Mouse (Mus musculus): Measurements from ENCODE around the gene Tmem201. TPM values are rescaled to one million over a fixed set of nuclear protein-coding genes. Genes with fewer than 3 reads are reported as not detected.
A peak's percentile ranks its signal among the peaks of the same experiment; 100 is the strongest.

Tmem201 gene
- polyA plus RNA-seq, 1 experiment from 2014 or later = 20.7 TPM

DNA sequence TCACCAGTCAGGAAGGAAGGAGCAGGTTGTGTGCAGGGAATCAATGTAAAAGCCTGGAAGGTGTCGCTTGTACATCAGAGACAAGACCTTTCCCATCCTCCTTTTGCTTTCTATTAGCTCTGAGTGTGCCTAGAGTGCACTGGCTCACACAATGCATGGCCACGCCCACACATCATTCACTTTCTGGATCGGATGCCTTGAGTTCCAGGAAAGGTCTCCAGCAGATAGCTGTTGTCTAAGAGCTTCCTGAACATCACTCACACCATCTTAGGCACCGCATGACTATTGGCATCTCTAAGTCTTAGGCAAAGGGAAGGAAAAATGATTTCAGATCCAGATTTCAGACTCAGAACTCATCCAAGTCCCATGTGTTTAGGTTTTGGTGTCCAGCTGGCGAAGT, 1.6 kb upstream of the Tmem201 start:
- peaks cover 18% of the 10 kb centered on the region; the same call in 1 of the 2 replicates for H3K36me3 ChIP-seq (ENCODE audit: control insufficient read depth, insufficient read depth, low read length)
- no peaks in the 10 kb centered on the region for H3K27me3 ChIP-seq (replicated peaks; ENCODE audit: control insufficient read depth, insufficient read depth, low read length)
- no peak overlapping the region for H3K4me3 ChIP-seq (ENCODE audit: low read depth, low read length)
- ATAC-seq (ENCODE audit: low read depth) (no peak), DNase-seq (ENCODE audit: low spot score) (no peak)
- no peak overlapping the region for H3K27ac ChIP-seq (replicated peaks; ENCODE audit: low read depth, low read length)
- H3K9ac ChIP-seq (ENCODE audit: low read depth, low read length) = no peak overlapping the region
- peaks cover 18% of the 10 kb centered on the region for H3K4me1 ChIP-seq (ENCODE audit: control insufficient read depth, insufficient read depth, low read length)
- no peak overlapping the region for H3K4me2 ChIP-seq (ENCODE audit: low read depth, low read length)
- H3K9me3 ChIP-seq (ENCODE audit: control insufficient read depth, low read length) = no peaks in the 10 kb centered on the region
- WGBS = 74% methylated on average over 5 of the region's 5 CpGs

- DNase-seq (ENCODE audit: low spot score) (no peak), ATAC-seq (ENCODE audit: low read depth) (no peak)
- Histone ChIP-seq H3K4me2 (ENCODE audit: low read depth, low read length) (peak overlapping the region; percentile 87), H3K9me3 (ENCODE audit: control insufficient read depth, low read length) (no peaks in the 10 kb centered on the region), H3K9ac (ENCODE audit: low read depth, low read length) (peak overlapping the region; percentile 77), H3K27ac (replicated peaks; ENCODE audit: low read depth, low read length) (no peak overlapping the region), H3K4me1 (ENCODE audit: control insufficient read depth, insufficient read depth, low read length) (peaks cover 30% of the 10 kb centered on the region), H3K27me3 (replicated peaks; ENCODE audit: control insufficient read depth, insufficient read depth, low read length) (no peaks in the 10 kb centered on the region), H3K36me3 (ENCODE audit: control insufficient read depth, insufficient read depth, low read length) (peaks cover 8% of the 10 kb centered on the region; the same call in 1 of the 2 replicates), H3K4me3 (ENCODE audit: low read depth, low read length) (peak overlapping the region; percentile 72)
- WGBS = 16% methylated on average over 3 of the region's 4 CpGs
Observed at GRCm38 (mm10) chr4:149736581-149736980, 1.3 kb downstream of the Tmem201 start.

- no peaks in the 10 kb centered on the region for H3K27me3 ChIP-seq (replicated peaks; ENCODE audit: control insufficient read depth, insufficient read depth, low read length)
- 71% methylated on average over 5 of the region's 5 CpGs for WGBS
- no peaks in the 10 kb centered on the region for H3K9me3 ChIP-seq (ENCODE audit: control insufficient read depth, low read length)
- ATAC-seq (ENCODE audit: low read depth) = no peak
- no peak overlapping the region for H3K4me3 ChIP-seq (ENCODE audit: low read depth, low read length)
- peaks cover 30% of the 10 kb centered on the region for H3K4me1 ChIP-seq (ENCODE audit: control insufficient read depth, insufficient read depth, low read length)
- peaks cover 11% of the 10 kb centered on the region for H3K36me3 ChIP-seq (ENCODE audit: control insufficient read depth, insufficient read depth, low read length)
- 0 out of 2 replicates have a peak overlapping the region, but pooled peaks have one; percentile 40 for H3K9ac ChIP-seq (ENCODE audit: low read depth, low read length)
- no peak for DNase-seq (ENCODE audit: low spot score)
- no peak overlapping the region for H3K27ac ChIP-seq (replicated peaks; ENCODE audit: low read depth, low read length)
- H3K4me2 ChIP-seq (ENCODE audit: low read depth, low read length) = peak overlapping the region; percentile 87
Observed at GRCm38 (mm10) chr4:149735624-149736250, 2.1 kb downstream of the Tmem201 start.

GRCm38 (mm10) chr4:149734730-149735475, 2.9 kb downstream of the Tmem201 start:
- Histone ChIP-seq H3K9me3 (ENCODE audit: control insufficient read depth, low read length) (no peaks in the 10 kb centered on the region), H3K27me3 (replicated peaks; ENCODE audit: control insufficient read depth, insufficient read depth, low read length) (no peaks in the 10 kb centered on the region), H3K27ac (replicated peaks; ENCODE audit: low read depth, low read length) (no peak overlapping the region), H3K4me2 (ENCODE audit: low read depth, low read length) (no peak overlapping the region), H3K36me3 (ENCODE audit: control insufficient read depth, insufficient read depth, low read length) (peaks cover 17% of the 10 kb centered on the region), H3K9ac (ENCODE audit: low read depth, low read length) (no peak overlapping the region), H3K4me3 (ENCODE audit: low read depth, low read length) (no peak overlapping the region), H3K4me1 (ENCODE audit: control insufficient read depth, insufficient read depth, low read length) (peaks cover 30% of the 10 kb centered on the region)
- 75% methylated on average over 10 of the region's 10 CpGs for WGBS
- ATAC-seq (ENCODE audit: low read depth) = no peak
- DNase-seq (ENCODE audit: low spot score) = no peak

GRCm38 (mm10) chr4:149734246-149734645, 3.6 kb downstream of the Tmem201 start:
- peaks cover 30% of the 10 kb centered on the region for H3K4me1 ChIP-seq (ENCODE audit: control insufficient read depth, insufficient read depth, low read length)
- no peak overlapping the region for H3K9ac ChIP-seq (ENCODE audit: low read depth, low read length)
- 81% methylated on average over 6 of the region's 6 CpGs for WGBS

GRCm38 (mm10) chr4:149733748-149734147, 4.1 kb downstream of the Tmem201 start:
- Histone ChIP-seq H3K27me3 (replicated peaks; ENCODE audit: control insufficient read depth, insufficient read depth, low read length) (no peaks in the 10 kb centered on the region), H3K9me3 (ENCODE audit: control insufficient read depth, low read length) (no peaks in the 10 kb centered on the region), H3K4me2 (ENCODE audit: low read depth, low read length) (no peak overlapping the region), H3K36me3 (ENCODE audit: control insufficient read depth, insufficient read depth, low read length) (peaks cover 29% of the 10 kb centered on the region), H3K4me1 (ENCODE audit: control insufficient read depth, insufficient read depth, low read length) (peaks cover 30% of the 10 kb centered on the region), H3K9ac (ENCODE audit: low read depth, low read length) (no peak overlapping the region), H3K4me3 (ENCODE audit: low read depth, low read length) (no peak overlapping the region), H3K27ac (replicated peaks; ENCODE audit: low read depth, low read length) (0 out of 2 replicates have a peak overlapping the region, but pooled peaks have one; percentile 25)
- DNase-seq (ENCODE audit: low spot score) (no peak), ATAC-seq (ENCODE audit: low read depth) (no peak)
- 45% methylated on average over 6 of the region's 6 CpGs for WGBS

More at GRCm38 (mm10) chr4:149734246-149734645, 3.6 kb downstream of the Tmem201 start:
- DNase-seq (ENCODE audit: low spot score) (no peak), ATAC-seq (ENCODE audit: low read depth) (no peak)
- Histone ChIP-seq H3K4me2 (ENCODE audit: low read depth, low read length) (no peak overlapping the region), H3K27ac (replicated peaks; ENCODE audit: low read depth, low read length) (no peak overlapping the region), H3K27me3 (replicated peaks; ENCODE audit: control insufficient read depth, insufficient read depth, low read length) (no peaks in the 10 kb centered on the region), H3K9me3 (ENCODE audit: control insufficient read depth, low read length) (no peaks in the 10 kb centered on the region), H3K4me3 (ENCODE audit: low read depth, low read length) (no peak overlapping the region), H3K36me3 (ENCODE audit: control insufficient read depth, insufficient read depth, low read length) (peaks cover 24% of the 10 kb centered on the region)

GRCm38 (mm10) chr4:149732800-149733199, 5.0 kb downstream of the Tmem201 start:
- Histone ChIP-seq H3K27ac (replicated peaks; ENCODE audit: low read depth, low read length) (no peak overlapping the region; the same call in 1 of the 2 replicates), H3K4me1 (ENCODE audit: control insufficient read depth, insufficient read depth, low read length) (peaks cover 30% of the 10 kb centered on the region), H3K9ac (ENCODE audit: low read depth, low read length) (no peak overlapping the region), H3K9me3 (ENCODE audit: control insufficient read depth, low read length) (no peaks in the 10 kb centered on the region), H3K4me2 (ENCODE audit: low read depth, low read length) (no peak overlapping the region), H3K4me3 (ENCODE audit: low read depth, low read length) (no peak overlapping the region), H3K36me3 (ENCODE audit: control insufficient read depth, insufficient read depth, low read length) (peaks cover 36% of the 10 kb centered on the region), H3K27me3 (replicated peaks; ENCODE audit: control insufficient read depth, insufficient read depth, low read length) (no peaks in the 10 kb centered on the region)
- WGBS = 50% methylated on average over 10 of the region's 10 CpGs
- DNase-seq (ENCODE audit: low spot score) (no peak), ATAC-seq (ENCODE audit: low read depth) (peak; percentile 13; the same call in 1 of the 2 replicates)

- ATAC-seq (ENCODE audit: low read depth) (no peak), DNase-seq (ENCODE audit: low spot score) (no peak)
- no peak overlapping the region for H3K9ac ChIP-seq (ENCODE audit: low read depth, low read length)
- 92% methylated on average over 3 of the region's 3 CpGs for WGBS
- H3K4me3 ChIP-seq (ENCODE audit: low read depth, low read length) = no peak overlapping the region
- H3K27ac ChIP-seq (replicated peaks; ENCODE audit: low read depth, low read length) = no peak overlapping the region
- H3K4me1 ChIP-seq (ENCODE audit: control insufficient read depth, insufficient read depth, low read length) = peaks cover 30% of the 10 kb centered on the region
- no peak overlapping the region for H3K4me2 ChIP-seq (ENCODE audit: low read depth, low read length)
- no peaks in the 10 kb centered on the region for H3K27me3 ChIP-seq (replicated peaks; ENCODE audit: control insufficient read depth, insufficient read depth, low read length)
- H3K9me3 ChIP-seq (ENCODE audit: control insufficient read depth, low read length) = no peaks in the 10 kb centered on the region
- H3K36me3 ChIP-seq (ENCODE audit: control insufficient read depth, insufficient read depth, low read length) = peaks cover 41% of the 10 kb centered on the region
Observed at GRCm38 (mm10) chr4:149732313-149732712, 5.5 kb downstream of the Tmem201 start.
